Mouse (Mus musculus): ENCODE measurements at regions not wholly inside any gene's neighbourhood (a gene's known extent, or its start where the extent isn't known, plus 50 kb on each side); places are given as distances from the start of the nearest gene placed in this dataset.

DNA sequence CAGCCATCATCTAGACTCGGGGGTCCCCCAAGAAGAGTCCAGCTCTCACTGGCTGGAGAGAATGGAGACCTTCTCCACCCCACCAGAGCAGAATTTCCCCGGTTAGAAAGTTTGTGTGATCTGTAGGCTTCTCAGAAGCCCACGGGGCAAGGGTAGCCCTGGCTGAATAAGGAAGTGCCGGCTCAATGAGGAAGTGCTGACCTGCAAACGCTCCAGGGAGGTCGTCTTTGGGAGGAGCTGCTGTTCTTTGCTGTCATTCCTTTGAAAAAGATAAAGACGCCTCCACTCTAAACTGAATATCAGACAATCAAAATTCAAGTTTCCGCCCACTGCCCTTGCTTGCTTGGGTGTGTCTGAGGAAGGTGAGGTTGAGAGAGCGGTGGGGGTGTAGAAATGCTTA is 73.0 kb downstream of the Dlk1 start:
- DNase-seq (ENCODE audit: low spot score), result no peak
- TF ChIP-seq CTCF (IDR thresholded peaks at IDR 0.05; ENCODE audit: low read depth) (no peak), EP300 (IDR thresholded peaks at IDR 0.05; ENCODE audit: low read depth) (no peak)
- no peak overlapping the region for H3K4me2 ChIP-seq (ENCODE audit: low read depth, low read length)
- no peak for ATAC-seq (ENCODE audit: insufficient read depth, low read depth)
- H3K4me1 ChIP-seq (ENCODE audit: control insufficient read depth, insufficient read depth), result no peaks in the 10 kb centered on the region
- H3K27ac ChIP-seq (ENCODE audit: low read depth), result no peak overlapping the region
- 0 out of 2 replicates have a peak, but pooled peaks cover 12% of the 10 kb centered on the region for H3K9me3 ChIP-seq (replicated peaks; ENCODE audit: control insufficient read depth, low read length)
- H3K36me3 ChIP-seq (replicated peaks; ENCODE audit: control insufficient read depth, insufficient read depth, low read length), result no peaks in the 10 kb centered on the region
- H3K9ac ChIP-seq (replicated peaks; ENCODE audit: low read depth, low read length), result no peak overlapping the region
- 58% methylated on average over 9 of the region's 9 CpGs for WGBS
- no peak overlapping the region for H3K4me3 ChIP-seq (ENCODE audit: low read depth, low read length)
- no peaks in the 10 kb centered on the region for H3K27me3 ChIP-seq (ENCODE audit: control insufficient read depth, insufficient read depth, low read length)

- no peak for TF ChIP-seq CTCF (IDR thresholded peaks at IDR 0.05; ENCODE audit: low read depth)
- no peak for TF ChIP-seq EP300 (IDR thresholded peaks at IDR 0.05; ENCODE audit: low read depth)
- Histone ChIP-seq H3K4me1 (ENCODE audit: control insufficient read depth, insufficient read depth) (no peaks in the 10 kb centered on the region), H3K27ac (ENCODE audit: low read depth) (no peak overlapping the region), H3K9ac (replicated peaks; ENCODE audit: low read depth, low read length) (no peak overlapping the region), H3K4me3 (ENCODE audit: low read depth, low read length) (no peak overlapping the region), H3K36me3 (replicated peaks; ENCODE audit: control insufficient read depth, insufficient read depth, low read length) (no peaks in the 10 kb centered on the region), H3K27me3 (ENCODE audit: control insufficient read depth, insufficient read depth, low read length) (no peaks in the 10 kb centered on the region), H3K4me2 (ENCODE audit: low read depth, low read length) (no peak overlapping the region), H3K9me3 (replicated peaks; ENCODE audit: control insufficient read depth, low read length) (no peaks in the 10 kb centered on the region)
- ATAC-seq (ENCODE audit: insufficient read depth, low read depth) (no peak), DNase-seq (ENCODE audit: low spot score) (no peak)
- 79% methylated on average over 5 of the region's 5 CpGs for WGBS
These were observed 68.7 kb downstream of the Dlk1 start for GRCm38 (mm10) chr12:109521199-109521780.

GRCm38 (mm10) chr12:109520414-109520813 is 67.8 kb downstream of the Dlk1 start:
- H3K36me3 ChIP-seq (replicated peaks; ENCODE audit: control insufficient read depth, insufficient read depth, low read length), result no peaks in the 10 kb centered on the region
- TF ChIP-seq EP300 (IDR thresholded peaks at IDR 0.05; ENCODE audit: low read depth), result no peak
- no peak for TF ChIP-seq CTCF (IDR thresholded peaks at IDR 0.05; ENCODE audit: low read depth)
- no peak overlapping the region for H3K9ac ChIP-seq (replicated peaks; ENCODE audit: low read depth, low read length)
- H3K9me3 ChIP-seq (replicated peaks; ENCODE audit: control insufficient read depth, low read length), result no peaks in the 10 kb centered on the region
- H3K4me1 ChIP-seq (ENCODE audit: control insufficient read depth, insufficient read depth), result no peaks in the 10 kb centered on the region
- no peaks in the 10 kb centered on the region for H3K27me3 ChIP-seq (ENCODE audit: control insufficient read depth, insufficient read depth, low read length)
- no peak overlapping the region for H3K4me2 ChIP-seq (ENCODE audit: low read depth, low read length)
- no peak overlapping the region for H3K4me3 ChIP-seq (ENCODE audit: low read depth, low read length)
- H3K27ac ChIP-seq (ENCODE audit: low read depth), result no peak overlapping the region
- DNase-seq (ENCODE audit: low spot score) (no peak), ATAC-seq (ENCODE audit: insufficient read depth, low read depth) (no peak)
- WGBS, result 66% methylated on average over 8 of the region's 8 CpGs

- Histone ChIP-seq H3K27me3 (ENCODE audit: control insufficient read depth, insufficient read depth, low read length) (no peaks in the 10 kb centered on the region), H3K27ac (ENCODE audit: low read depth) (no peak overlapping the region), H3K9ac (replicated peaks; ENCODE audit: low read depth, low read length) (no peak overlapping the region), H3K4me2 (ENCODE audit: low read depth, low read length) (no peak overlapping the region), H3K4me1 (ENCODE audit: control insufficient read depth, insufficient read depth) (no peaks in the 10 kb centered on the region), H3K4me3 (ENCODE audit: low read depth, low read length) (no peak overlapping the region), H3K9me3 (replicated peaks; ENCODE audit: control insufficient read depth, low read length) (no peaks in the 10 kb centered on the region), H3K36me3 (replicated peaks; ENCODE audit: control insufficient read depth, insufficient read depth, low read length) (no peaks in the 10 kb centered on the region)
- DNase-seq (ENCODE audit: low spot score) (no peak), ATAC-seq (ENCODE audit: insufficient read depth, low read depth) (no peak)
- WGBS, result 85% methylated on average over 5 of the region's 5 CpGs
- TF ChIP-seq EP300 (IDR thresholded peaks at IDR 0.05; ENCODE audit: low read depth) (no peak), CTCF (IDR thresholded peaks at IDR 0.05; ENCODE audit: low read depth) (no peak)
These were observed 67.2 kb downstream of the Dlk1 start for GRCm38 (mm10) chr12:109519838-109520237.

- 12% methylated on average over 6 of the region's 7 CpGs for WGBS
- no peak overlapping the region for H3K4me3 ChIP-seq (ENCODE audit: low read depth, low read length)
- H3K4me2 ChIP-seq (ENCODE audit: low read depth, low read length), result no peak overlapping the region
- H3K9me3 ChIP-seq (replicated peaks; ENCODE audit: control insufficient read depth, low read length), result no peaks in the 10 kb centered on the region
- no peak for TF ChIP-seq CTCF (IDR thresholded peaks at IDR 0.05; ENCODE audit: low read depth)
- TF ChIP-seq EP300 (IDR thresholded peaks at IDR 0.05; ENCODE audit: low read depth), result no peak
- no peak for DNase-seq (ENCODE audit: low spot score)
- H3K36me3 ChIP-seq (replicated peaks; ENCODE audit: control insufficient read depth, insufficient read depth, low read length), result no peaks in the 10 kb centered on the region
- no peak overlapping the region for H3K9ac ChIP-seq (replicated peaks; ENCODE audit: low read depth, low read length)
- no peaks in the 10 kb centered on the region for H3K4me1 ChIP-seq (ENCODE audit: control insufficient read depth, insufficient read depth)
- H3K27me3 ChIP-seq (ENCODE audit: control insufficient read depth, insufficient read depth, low read length), result no peaks in the 10 kb centered on the region
- ATAC-seq (ENCODE audit: insufficient read depth, low read depth), result no peak
- H3K27ac ChIP-seq (ENCODE audit: low read depth), result no peak overlapping the region
These were observed 65.9 kb downstream of the Dlk1 start for GRCm38 (mm10) chr12:109518413-109519021.

- no peak for DNase-seq (ENCODE audit: low spot score)
- no peak for ATAC-seq (ENCODE audit: insufficient read depth, low read depth)
- H3K36me3 ChIP-seq (replicated peaks; ENCODE audit: control insufficient read depth, insufficient read depth, low read length), result no peaks in the 10 kb centered on the region
- H3K4me2 ChIP-seq (ENCODE audit: low read depth, low read length), result no peak overlapping the region
- 74% methylated on average over 7 of the region's 7 CpGs for WGBS
- H3K4me1 ChIP-seq (ENCODE audit: control insufficient read depth, insufficient read depth), result no peaks in the 10 kb centered on the region
- H3K4me3 ChIP-seq (ENCODE audit: low read depth, low read length), result no peak overlapping the region
- no peak for TF ChIP-seq EP300 (IDR thresholded peaks at IDR 0.05; ENCODE audit: low read depth)
- no peak for TF ChIP-seq CTCF (IDR thresholded peaks at IDR 0.05; ENCODE audit: low read depth)
- H3K27ac ChIP-seq (ENCODE audit: low read depth), result no peak overlapping the region
- no peak overlapping the region for H3K9ac ChIP-seq (replicated peaks; ENCODE audit: low read depth, low read length)
- H3K9me3 ChIP-seq (replicated peaks; ENCODE audit: control insufficient read depth, low read length), result no peaks in the 10 kb centered on the region
- no peaks in the 10 kb centered on the region for H3K27me3 ChIP-seq (ENCODE audit: control insufficient read depth, insufficient read depth, low read length)
These were observed 65.1 kb downstream of the Dlk1 start for GRCm38 (mm10) chr12:109517764-109518163.
